Mouse (Mus musculus) spleen, adult 2 months (tissue): ENCODE measurements at regions not wholly inside any gene's neighbourhood (a gene's known extent, or its start where the extent isn't known, plus 50 kb on each side); places are given as distances from the start of the nearest gene placed in this dataset.

Source experiments
- CTCF ChIP-seq: fragments of 200-500 bp; IDR thresholded peaks from 2 replicates; pipeline ENCODE4 v1.5.1; 2011; ENCODE audit warnings: mild to moderate bottlenecking, inconsistent platforms; ENCODE audit not compliant: insufficient read depth, insufficient read length, insufficient replicate concordance; ENCODE audit errors: extremely low read depth
- POLR2A ChIP-seq: fragments of 200-500 bp; IDR thresholded peaks from 2 replicates; pipeline ENCODE4 v1.6.1; 2011; ENCODE audit warnings: low read depth, low read length, inconsistent platforms

- no peak for TF ChIP-seq CTCF
- no peak for TF ChIP-seq POLR2A
Observed at GRCm38 (mm10) chr1:23538419-23538818, 140.8 kb upstream of the Ogfrl1 start.
